Mouse (Mus musculus): ENCODE measurements at regions not wholly inside any gene's neighbourhood (a gene's known extent, or its start where the extent isn't known, plus 50 kb on each side); places are given as distances from the start of the nearest gene placed in this dataset.
"Not testable (repeated sequence)": the region's sequence is repeated elsewhere in the genome, so short reads cannot be mapped to it uniquely, and the experiment has no call there.

DNA sequence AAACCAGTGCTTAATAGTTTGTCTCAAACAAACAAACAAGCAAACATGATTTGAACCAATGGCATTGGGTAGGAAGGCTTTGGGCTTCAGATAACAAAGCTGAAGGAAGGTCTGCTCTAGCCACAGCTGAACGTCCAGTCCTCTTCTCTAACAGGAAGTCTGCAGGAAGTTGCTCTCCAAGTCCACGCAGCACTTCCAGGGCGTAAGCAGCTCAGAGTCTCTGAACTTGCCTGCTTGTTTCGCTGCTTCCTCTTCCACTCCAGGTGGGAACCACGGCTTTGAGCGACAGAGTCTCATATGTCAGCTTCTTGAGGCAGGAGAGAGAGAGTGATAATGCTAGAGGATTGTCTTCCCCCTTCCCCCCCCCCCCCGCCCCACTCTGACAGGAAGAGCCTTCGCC, 123.6 kb downstream of the Tnfrsf21 start:
- in situ Hi-C loops (cut with MseI, MboI), result no loop called here

GRCm38 (mm10) chr17:43141740-43142139, 125.4 kb downstream of the Tnfrsf21 start:
- in situ Hi-C loops (cut with MseI, MboI), result no loop called here

- in situ Hi-C loops (cut with MseI, MboI), result no loop called here
These were observed 124.4 kb upstream of the Adgrf1 start for GRCm38 (mm10) chr17:43145749-43146148.

GRCm38 (mm10) chr17:43147935-43148334, 122.2 kb upstream of the Adgrf1 start:
- in situ Hi-C loops (cut with MseI, MboI), result no loop called here

- in situ Hi-C loops (cut with MseI, MboI), result loop anchor here in 1 of 2 experiments (10.0 kb wide), 1 partner anchor 62 kb away; no protein-coding TSS in a partner anchor
These were observed 117.5 kb upstream of the Adgrf1 start for GRCm38 (mm10) chr17:43152620-43153019.

GRCm38 (mm10) chr17:43155271-43155670, 114.9 kb upstream of the Adgrf1 start:
- in situ Hi-C loops (cut with MseI, MboI), result loop anchor here in 1 of 2 experiments (10.0 kb wide), 1 partner anchor 60 kb away; no protein-coding TSS in a partner anchor

- in situ Hi-C loops (cut with MseI, MboI), result loop anchor here in 1 of 2 experiments (10.0 kb wide), 1 partner anchor 59 kb away; no protein-coding TSS in a partner anchor
These were observed 114.0 kb upstream of the Adgrf1 start for GRCm38 (mm10) chr17:43156116-43156515.

- in situ Hi-C loops (cut with MseI, MboI), result loop anchor here in 1 of 2 experiments (10.0 kb wide), 1 partner anchor 57 kb away; no protein-coding TSS in a partner anchor
These were observed 112.2 kb upstream of the Adgrf1 start for GRCm38 (mm10) chr17:43157781-43158501.

GRCm38 (mm10) chr17:43158741-43159140, 111.4 kb upstream of the Adgrf1 start:
- in situ Hi-C loops (cut with MseI, MboI), result loop anchor here in 1 of 2 experiments (10.0 kb wide), 1 partner anchor 56 kb away; no protein-coding TSS in a partner anchor

DNA sequence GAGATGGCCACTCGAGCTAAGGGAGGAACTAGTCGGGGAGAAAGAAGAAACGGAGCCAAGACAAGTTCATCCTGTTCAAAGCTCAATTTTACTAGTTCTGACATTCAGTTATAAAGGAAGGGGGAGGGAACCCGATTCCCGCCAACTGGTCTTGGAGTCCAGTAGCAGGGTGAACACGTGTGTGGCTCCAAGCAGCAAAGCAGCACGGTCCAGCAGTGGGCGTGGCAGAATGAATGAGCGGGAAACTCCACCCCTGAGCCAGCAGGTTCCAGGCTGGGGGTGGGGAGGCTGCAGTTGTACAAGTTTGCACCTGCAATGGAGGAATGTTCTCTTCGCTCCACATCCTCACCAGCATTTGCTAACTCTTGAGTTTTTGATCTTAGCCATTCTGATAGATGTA, 108.8 kb upstream of the Adgrf1 start:
- in situ Hi-C loops (cut with MseI, MboI), result not testable (repeated sequence)

DNA sequence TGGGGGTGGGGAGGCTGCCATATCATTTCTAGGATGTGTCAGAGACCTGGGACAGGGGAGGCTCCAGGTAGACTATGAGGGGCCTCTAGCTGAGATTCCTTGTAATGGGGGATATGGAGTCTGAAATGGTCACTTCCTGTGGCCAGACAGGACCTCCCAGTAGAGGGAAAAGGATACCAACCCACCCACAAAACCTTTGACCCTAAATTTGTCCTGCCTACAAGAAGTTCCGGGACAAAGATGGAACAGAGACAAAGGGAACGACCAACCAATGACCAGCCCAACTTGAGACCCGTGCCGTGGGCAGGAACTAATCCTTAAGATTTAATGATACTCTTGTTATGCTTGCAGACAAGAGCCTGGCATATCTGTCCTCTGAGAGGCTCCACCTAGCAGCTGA, 107.0 kb upstream of the Adgrf1 start:
- in situ Hi-C loops (cut with MseI, MboI), result no loop called here

DNA sequence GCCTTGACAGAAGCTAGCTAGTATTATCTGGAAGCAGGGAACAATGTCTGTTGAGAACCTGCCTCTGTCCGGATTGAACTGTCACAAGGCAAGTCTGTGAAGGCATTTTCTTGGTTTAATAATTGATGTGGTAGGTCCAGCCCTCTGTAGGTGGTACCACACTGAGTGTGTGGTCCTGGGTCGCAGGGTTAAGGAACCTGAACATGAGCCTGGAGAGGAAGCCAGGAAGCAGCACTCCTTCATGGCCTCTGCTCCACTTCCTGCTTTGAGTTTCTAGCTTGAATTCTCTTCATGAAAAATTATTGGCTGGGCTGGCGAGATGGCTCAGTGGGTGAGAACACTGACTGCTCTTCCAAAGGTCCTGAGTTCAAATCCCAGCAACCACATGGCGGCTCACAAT, 104.0 kb upstream of the Adgrf1 start:
- in situ Hi-C loops (cut with MseI, MboI), result no loop called here

DNA sequence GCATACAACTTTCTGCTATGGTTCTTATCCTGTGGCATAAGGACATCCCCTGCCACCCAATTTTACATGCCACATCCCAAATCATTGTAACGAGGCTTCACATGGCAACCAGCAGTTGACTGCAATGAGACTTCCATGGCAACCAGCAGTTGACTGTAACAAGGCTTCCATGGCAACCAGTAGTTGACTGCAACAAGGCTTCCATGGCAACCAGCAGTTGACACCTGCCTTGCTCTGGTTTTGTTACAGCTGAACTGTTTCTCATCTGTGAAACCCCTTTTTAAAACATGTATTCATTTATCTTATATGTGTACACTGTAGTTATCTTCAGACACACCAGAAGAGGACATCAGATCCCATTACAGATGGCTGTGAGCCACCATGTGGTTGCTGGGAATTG, 100.7 kb upstream of the Adgrf1 start:
- in situ Hi-C loops (cut with MseI, MboI), result no loop called here

DNA sequence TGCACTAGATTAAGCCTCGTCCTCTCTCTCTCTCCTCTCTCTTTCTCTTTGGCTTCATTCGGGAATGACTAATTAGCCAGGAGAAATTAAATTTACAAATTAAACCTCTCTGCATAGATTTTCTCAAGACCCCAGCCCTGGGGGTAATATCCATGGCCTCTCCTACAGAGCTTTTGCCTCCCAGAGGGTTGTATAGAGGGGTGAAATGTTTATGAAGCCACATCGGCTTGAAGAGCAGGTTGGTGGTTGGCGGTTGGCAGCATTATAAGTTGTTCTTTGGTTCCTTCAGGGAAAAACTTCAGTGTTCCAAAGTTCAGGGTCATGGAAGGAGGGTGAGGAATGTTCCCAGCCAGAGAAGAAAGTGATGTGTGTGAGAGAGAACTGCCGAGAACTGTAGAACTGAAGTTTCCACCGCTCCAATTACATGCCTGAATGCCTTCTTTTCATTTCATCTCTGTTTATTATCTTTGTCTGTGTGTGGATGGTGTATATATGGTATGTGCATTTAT, 97.4 kb upstream of the Adgrf1 start:
- in situ Hi-C loops (cut with MseI, MboI), result no loop called here

- in situ Hi-C loops (cut with MseI, MboI), result no loop called here
These were observed 95.3 kb upstream of the Adgrf1 start for GRCm38 (mm10) chr17:43174860-43175259.

DNA sequence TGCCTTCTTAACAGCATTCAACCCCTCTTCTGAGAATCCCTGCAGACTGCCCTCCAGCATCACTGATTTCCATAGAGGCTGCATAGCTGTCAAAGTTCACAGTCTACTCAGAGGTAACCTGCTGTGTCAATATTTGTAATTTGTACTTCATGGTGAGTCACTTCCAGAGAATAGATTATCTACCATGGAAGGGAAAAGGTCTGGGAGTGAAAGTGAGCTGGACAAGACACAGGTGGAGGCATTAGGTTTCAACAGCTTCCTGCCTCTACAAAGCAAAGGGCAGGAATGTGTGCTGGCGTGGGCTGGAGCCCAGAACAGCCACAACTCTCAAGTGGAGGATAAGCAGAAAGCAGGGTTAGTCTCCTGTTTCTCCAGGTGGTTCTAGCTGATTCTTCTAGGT, 92.9 kb upstream of the Adgrf1 start:
- in situ Hi-C loops (cut with MseI, MboI), result no loop called here

GRCm38 (mm10) chr17:43190016-43190415, 80.1 kb upstream of the Adgrf1 start:
- in situ Hi-C loops (cut with MseI, MboI), result no loop called here

DNA sequence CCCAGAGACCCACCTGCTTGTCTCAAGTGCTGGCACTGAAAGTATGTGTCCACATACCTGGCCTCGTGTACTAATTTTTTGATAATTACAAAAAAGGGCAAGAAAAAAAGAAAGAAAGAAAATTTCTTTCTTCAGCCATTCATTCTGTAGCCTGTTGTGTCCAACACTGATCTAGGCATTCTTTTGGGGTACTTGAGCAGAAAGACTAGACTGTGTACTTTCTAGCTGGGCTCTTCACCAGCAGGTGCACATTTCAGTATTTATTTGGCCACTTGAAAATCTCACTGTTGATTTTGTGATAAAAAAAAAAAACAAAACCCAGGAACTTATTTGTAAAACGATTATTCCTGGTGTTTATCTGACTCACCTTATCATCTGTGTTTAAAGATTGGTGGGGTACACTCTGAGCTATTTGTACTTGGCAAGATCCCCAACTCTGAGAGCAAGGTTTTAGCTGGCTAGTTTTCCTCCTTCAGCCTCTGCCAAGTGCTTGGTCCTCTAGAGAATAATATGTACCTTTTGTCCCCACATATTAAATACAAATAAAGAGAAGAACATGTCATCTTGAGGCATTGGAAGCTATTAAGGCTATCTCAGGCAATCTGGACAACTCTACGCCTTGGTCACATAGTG, 79.2 kb upstream of the Adgrf1 start:
- in situ Hi-C loops (cut with MseI, MboI), result no loop called here

- in situ Hi-C loops (cut with MseI, MboI), result no loop called here
These were observed 72.9 kb upstream of the Adgrf1 start for GRCm38 (mm10) chr17:43197232-43197631.

DNA sequence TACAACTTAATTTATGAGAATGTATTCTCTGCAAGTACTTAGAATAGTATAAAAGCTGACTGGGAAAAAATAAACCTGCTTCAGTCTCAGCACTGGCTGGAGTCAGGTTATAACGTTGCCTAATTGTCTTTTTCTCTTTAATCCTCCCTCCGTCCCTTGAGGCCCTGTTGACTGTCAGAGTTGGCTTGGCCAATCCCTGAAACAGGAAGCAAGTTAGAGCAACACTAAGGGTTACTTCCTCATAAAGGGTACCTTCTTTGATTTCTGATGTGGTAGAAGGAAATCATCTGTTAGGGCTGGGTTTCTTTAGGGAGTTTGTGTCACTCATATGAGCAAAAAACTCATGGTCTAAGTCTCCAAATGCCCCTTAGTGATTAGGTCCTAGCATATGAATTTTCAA, 69.3 kb upstream of the Adgrf1 start:
- in situ Hi-C loops (cut with MseI, MboI), result no loop called here

DNA sequence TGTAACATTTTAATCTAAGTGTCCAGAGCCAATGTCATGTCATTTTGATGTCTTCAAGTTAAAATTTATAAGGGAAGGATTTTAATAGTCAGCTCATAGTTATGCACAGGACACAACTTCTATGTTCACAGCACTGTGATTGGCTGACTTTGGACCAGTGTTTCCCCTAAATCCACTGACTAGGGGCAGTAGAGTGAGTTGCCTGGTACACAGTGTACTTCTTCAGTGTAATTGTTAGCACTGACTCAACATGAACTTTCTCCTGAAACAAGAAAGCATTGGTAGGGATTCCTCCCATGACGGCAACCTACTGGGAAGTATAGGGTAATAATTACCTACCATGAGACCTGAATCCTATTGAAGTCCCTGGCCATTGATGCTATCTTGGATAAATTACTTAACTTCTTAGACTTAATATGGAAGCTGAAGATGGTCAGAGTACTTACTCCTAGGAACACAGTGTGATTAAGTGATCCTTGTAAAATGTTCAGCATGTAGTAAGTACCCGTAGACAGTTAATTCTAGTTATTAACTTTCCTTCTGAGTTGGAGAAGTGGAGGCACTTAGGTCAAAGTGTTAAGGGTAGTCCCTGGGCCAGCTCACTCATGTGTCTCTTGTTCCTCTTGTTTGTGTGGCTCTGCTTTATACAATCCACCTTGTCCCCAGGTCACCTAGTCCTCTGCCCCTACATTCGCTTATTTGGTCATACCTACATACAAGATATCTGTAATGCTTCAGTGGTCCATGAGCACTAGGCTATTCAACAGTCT, 63.2 kb upstream of the Adgrf1 start:
- in situ Hi-C loops (cut with MseI, MboI), result no loop called here

DNA sequence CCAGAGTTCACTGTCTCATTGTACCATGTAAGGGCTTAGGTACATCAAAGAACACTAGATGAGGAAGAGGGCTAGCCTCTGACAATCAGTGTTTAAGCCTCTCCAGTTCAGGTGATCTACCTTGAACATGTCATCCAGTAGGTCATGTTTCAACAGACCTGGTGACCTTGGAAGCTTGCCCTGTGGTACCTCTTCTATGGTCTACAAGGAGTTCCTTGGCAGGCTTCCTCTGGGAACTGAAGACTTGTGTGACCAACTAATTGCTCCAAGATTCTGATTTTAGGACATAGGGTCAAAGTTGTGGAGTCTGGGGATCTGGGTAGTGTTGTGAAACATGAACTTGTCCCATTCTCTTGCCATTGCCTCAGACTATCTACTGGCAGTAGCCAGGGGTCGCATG, 60.4 kb upstream of the Adgrf1 start:
- in situ Hi-C loops (cut with MseI, MboI), result loop anchor here in 1 of 2 experiments (10.0 kb wide), 1 partner anchor 55 kb away; no protein-coding TSS in a partner anchor

Measured in mouse trophoblast stem cell (cell line).